Mouse (Mus musculus) embryonic facial prominence, embryonic 14.5 days (tissue): ENCODE results near the gene Cdadc1. TPM values are rescaled to one million over a fixed set of nuclear protein-coding genes. Genes with fewer than 3 reads are reported as not detected.

Source experiments
- ATAC-seq: fragments of 200-750 bp; cut with Nextera tagmentation; 2 replicates; pipeline ENCODE4 v1.8.0; 2017; ENCODE audit warnings: low read depth, moderate number of reproducible peaks, moderate TSS enrichment
- DNase-seq: peaks from one replicate; pipeline ENCODE4 v3.0.0-alpha.2; 2015; ENCODE audit warnings: low spot score
- H3K27ac ChIP-seq: fragments of 300-500 bp; sonication (generic); replicated peaks from 2 replicates; pipeline ENCODE4 v1.5.1; 2014; ENCODE audit warnings: low read depth, mild to moderate bottlenecking, low read length, moderate library complexity
- H3K27me3 ChIP-seq: fragments of 300-500 bp; sonication (generic); replicated peaks from 2 replicates; pipeline ENCODE4 v1.6.1; 2014; ENCODE audit warnings: low read length; ENCODE audit not compliant: control insufficient read depth, insufficient read depth
- H3K36me3 ChIP-seq: fragments of 300-500 bp; sonication (generic); 2 replicates; pipeline ENCODE4 v1.6.1; 2014; ENCODE audit warnings: low read length, mixed read lengths; ENCODE audit not compliant: control insufficient read depth, insufficient read depth
- H3K4me1 ChIP-seq: fragments of 300-500 bp; sonication (generic); 2 replicates; pipeline ENCODE4 v1.6.1; 2014; ENCODE audit warnings: antibody characterized with exemption, low read length; ENCODE audit not compliant: control insufficient read depth, insufficient read depth
- H3K4me2 ChIP-seq: fragments of 300-500 bp; sonication (generic); 2 replicates; pipeline ENCODE4 v1.6.1; 2014; ENCODE audit warnings: low read depth, mild to moderate bottlenecking, low read length, moderate library complexity, mixed read lengths
- H3K4me3 ChIP-seq: fragments of 300-500 bp; sonication (generic); 2 replicates; pipeline ENCODE4 v1.5.1; 2014; ENCODE audit warnings: low read depth, mild to moderate bottlenecking, low read length
- H3K9ac ChIP-seq: fragments of 300-500 bp; sonication (generic); 2 replicates; pipeline ENCODE4 v1.6.1; 2014; ENCODE audit warnings: low read depth, mild to moderate bottlenecking, low read length, moderate library complexity, mixed read lengths
- H3K9me3 ChIP-seq: fragments of 300-500 bp; sonication (generic); 2 replicates; pipeline ENCODE4 v1.6.1; 2016; ENCODE audit warnings: low read length; ENCODE audit not compliant: control insufficient read depth
- WGBS: fragments of 180-500 bp; shearing (Covaris S2); extraction: QIAGEN DNeasy Blood & Tissue Kit; methylation state at CpG from one replicate; pipeline ENCODE4 v1.1.7; 2014; 5-methylcytosine and 5-hydroxymethylcytosine counted together
- polyA plus RNA-seq: library from polyadenylated mRNA; unstranded; fragments of >200 nt; fragmentation: Nextera tagmentation; extraction: Ambion mirVana; gene quantifications from 2 replicates; pipeline ENCODE4 v1.2.1, GENCODE M21; 2014

Gene Cdadc1
- polyA plus RNA-seq, 1 experiment from 2014 or later: 32.1 TPM

DNA sequence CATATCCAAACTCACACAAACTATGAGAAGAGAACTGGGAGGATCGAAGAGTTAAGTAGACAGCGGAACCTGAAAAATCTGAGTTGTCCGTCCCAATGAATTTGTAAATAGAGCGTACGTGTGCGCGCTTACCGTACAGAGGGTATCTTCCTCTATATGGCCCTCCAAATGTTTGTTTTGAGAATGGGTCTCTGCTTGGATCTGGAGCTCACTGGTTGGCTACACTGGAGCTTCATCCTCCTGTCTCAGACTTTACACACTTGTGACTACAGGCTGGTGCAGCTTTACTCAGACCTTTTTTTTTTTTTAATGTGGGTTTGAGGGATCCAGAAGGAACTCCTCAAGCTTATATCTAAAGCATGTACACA, 485 bp upstream of the Cdadc1 start:
- 2% methylated on average over 8 of the region's 8 CpGs for WGBS
- Histone ChIP-seq H3K4me2 (peak overlapping the region; percentile 81), H3K27ac (peak overlapping the region; percentile 71), H3K4me1 (peaks cover 9% of the 10 kb centered on the region), H3K27me3 (no peaks in the 10 kb centered on the region), H3K9ac (peak overlapping the region; percentile 92), H3K4me3 (peak overlapping the region; percentile 89), H3K9me3 (no peaks in the 10 kb centered on the region), H3K36me3 (peaks cover 12% of the 10 kb centered on the region)
- no peak for DNase-seq
- ATAC-seq: peak; percentile 17

DNA sequence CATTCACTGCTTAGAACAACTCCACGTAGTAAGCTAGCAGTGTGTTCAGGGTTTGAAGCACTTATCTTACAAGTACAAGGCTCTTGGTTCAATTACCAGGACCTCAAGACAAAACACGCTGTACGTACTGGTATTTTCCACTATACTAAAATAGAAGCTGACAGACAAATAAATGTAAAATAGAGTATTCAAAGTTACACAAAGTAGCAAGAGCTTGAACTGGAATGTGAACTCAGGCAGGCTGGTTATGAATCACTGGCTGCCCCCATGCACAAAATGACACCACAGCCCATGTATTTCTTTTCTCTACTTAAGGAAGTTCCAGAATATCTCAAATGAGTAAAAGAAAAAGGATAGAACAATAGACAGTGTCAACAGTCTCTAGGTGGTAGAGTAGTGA, 2.8 kb downstream of the Cdadc1 start:
- H3K27ac ChIP-seq: no peak overlapping the region
- ATAC-seq (no peak), DNase-seq (no peak)
- H3K36me3 ChIP-seq: peaks cover 31% of the 10 kb centered on the region
- no peaks in the 10 kb centered on the region for H3K27me3 ChIP-seq
- H3K4me2 ChIP-seq: no peak overlapping the region
- H3K4me1 ChIP-seq: peaks cover 9% of the 10 kb centered on the region
- H3K9ac ChIP-seq: no peak overlapping the region
- no peaks in the 10 kb centered on the region for H3K9me3 ChIP-seq
- WGBS: 94% methylated on average over 3 of the region's 3 CpGs
- no peak overlapping the region for H3K4me3 ChIP-seq

DNA sequence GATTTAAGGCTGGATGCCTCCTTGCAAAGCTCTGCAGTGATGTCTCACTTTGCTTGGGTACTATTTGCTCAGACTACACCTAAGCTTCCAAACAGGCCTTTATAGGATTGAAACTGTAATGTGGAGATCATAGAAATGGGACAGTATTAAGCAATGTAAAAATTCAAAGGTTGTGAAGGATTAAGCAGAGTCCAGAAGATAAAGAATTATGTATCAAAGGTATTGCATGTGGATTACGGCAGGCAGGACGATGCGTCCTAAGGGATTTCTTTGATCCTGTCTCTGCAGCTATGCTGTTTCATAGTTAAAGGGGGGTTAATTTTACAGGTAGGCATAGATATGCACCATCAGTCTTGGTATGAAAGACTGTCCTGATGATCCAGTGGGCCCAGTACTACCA, 5.2 kb downstream of the Cdadc1 start:
- WGBS: 95% methylated on average over 3 of the region's 3 CpGs
- ATAC-seq (no peak), DNase-seq (no peak)
- no peaks in the 10 kb centered on the region for H3K27me3 ChIP-seq
- H3K9ac ChIP-seq: no peak overlapping the region
- H3K4me3 ChIP-seq: no peak overlapping the region
- H3K9me3 ChIP-seq: no peaks in the 10 kb centered on the region
- peaks cover 52% of the 10 kb centered on the region for H3K36me3 ChIP-seq
- H3K4me2 ChIP-seq: no peak overlapping the region
- H3K4me1 ChIP-seq: peaks cover 7% of the 10 kb centered on the region
- H3K27ac ChIP-seq: no peak overlapping the region

DNA sequence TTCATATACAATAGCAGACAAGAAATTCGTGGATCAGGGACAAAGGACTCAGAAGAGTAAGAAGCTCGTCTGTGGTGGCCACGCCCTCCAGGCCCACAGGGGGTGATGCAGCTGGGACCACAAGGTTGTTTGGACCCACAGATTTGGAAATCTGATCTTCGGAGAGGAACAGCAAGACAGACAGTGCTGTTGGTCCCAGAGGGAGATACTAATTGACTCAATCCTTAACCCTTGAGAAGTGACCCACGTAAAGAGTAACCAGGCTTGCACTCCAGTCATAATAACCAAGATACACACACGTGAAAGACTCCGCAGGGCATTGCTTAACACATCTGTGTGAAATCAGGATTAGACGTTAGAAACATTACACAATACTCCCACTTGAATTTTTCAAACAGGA, 5.9 kb downstream of the Cdadc1 start:
- Histone ChIP-seq H3K4me1 (peaks cover 4% of the 10 kb centered on the region), H3K27me3 (no peaks in the 10 kb centered on the region), H3K36me3 (peaks cover 53% of the 10 kb centered on the region), H3K9me3 (no peaks in the 10 kb centered on the region), H3K9ac (no peak overlapping the region), H3K4me2 (no peak overlapping the region), H3K27ac (no peak overlapping the region), H3K4me3 (no peak overlapping the region)
- no peak for ATAC-seq
- 70% methylated on average over 8 of the region's 8 CpGs for WGBS
- no peak for DNase-seq

DNA sequence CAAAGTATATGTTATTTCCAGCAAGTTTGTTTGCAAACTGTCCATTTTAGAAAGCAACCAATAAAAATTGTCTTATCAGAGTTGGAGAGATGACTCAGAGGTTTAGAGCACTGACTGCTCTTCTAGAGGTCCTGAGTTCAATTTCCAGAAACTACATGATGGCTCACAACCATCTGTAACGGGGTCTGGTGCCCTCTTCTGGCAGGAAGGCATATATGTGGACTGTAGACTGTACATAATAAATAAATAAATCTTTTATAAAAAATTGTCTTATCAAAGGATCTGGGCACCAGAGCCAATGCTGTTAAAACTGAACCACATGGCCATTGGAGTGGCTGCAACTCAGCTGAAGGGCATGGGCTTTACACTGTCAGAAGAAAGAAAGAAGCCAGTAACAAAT, 7.1 kb downstream of the Cdadc1 start:
- Histone ChIP-seq H3K4me3 (no peak overlapping the region), H3K4me2 (no peak overlapping the region), H3K27me3 (no peaks in the 10 kb centered on the region), H3K27ac (no peak overlapping the region), H3K9me3 (no peaks in the 10 kb centered on the region), H3K36me3 (peaks cover 66% of the 10 kb centered on the region), H3K4me1 (no peaks in the 10 kb centered on the region), H3K9ac (no peak overlapping the region)
- ATAC-seq (no peak), DNase-seq (no peak)
- WGBS: 81% methylated on average over 1 of the region's 1 CpGs

DNA sequence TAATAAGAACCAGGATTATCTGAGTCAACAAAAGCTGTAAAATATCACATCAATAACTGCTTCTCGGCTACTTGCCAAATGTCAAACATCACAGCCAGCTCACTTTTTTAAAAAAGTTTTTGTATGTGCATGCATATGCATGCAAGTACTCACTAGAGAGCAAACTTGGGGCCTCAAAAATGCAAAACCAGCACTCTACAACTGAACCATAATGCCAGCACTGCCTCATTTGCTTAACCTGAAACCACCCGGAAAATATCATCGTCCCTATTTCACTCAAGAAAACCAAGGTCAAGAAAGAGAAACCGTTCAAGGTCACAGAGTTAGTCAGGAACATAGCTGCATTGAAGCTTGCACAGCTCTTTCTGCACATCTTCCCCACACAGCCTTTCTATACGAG, 21.4 kb downstream of the Cdadc1 start:
- WGBS: 82% methylated on average over 5 of the region's 5 CpGs
- peaks cover 42% of the 10 kb centered on the region for H3K36me3 ChIP-seq
- no peaks in the 10 kb centered on the region for H3K9me3 ChIP-seq
- ATAC-seq: no peak
- no peak for DNase-seq
- H3K4me2 ChIP-seq: no peak overlapping the region
- no peak overlapping the region for H3K9ac ChIP-seq
- H3K27me3 ChIP-seq: no peaks in the 10 kb centered on the region
- no peak overlapping the region for H3K27ac ChIP-seq
- no peaks in the 10 kb centered on the region for H3K4me1 ChIP-seq
- no peak overlapping the region for H3K4me3 ChIP-seq

DNA sequence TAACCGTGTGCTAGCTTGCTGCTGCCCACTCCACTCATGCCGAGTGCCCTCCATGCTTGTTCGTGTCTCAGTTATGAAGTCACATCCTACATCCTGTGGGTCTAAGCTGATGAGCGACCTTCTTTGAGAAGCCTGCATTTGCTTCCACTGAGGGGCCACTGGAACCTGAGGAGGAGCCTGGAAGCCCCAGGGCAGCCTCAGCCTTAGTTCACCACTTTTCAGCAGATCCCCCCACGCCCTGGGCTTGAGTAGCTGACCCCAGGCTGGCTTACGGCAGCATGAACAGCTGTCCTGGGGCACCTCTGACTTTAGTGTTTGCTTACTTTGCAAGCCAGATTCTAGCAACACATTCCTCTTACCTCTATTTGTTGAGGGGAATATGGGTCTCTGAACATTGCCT, 31.0 kb downstream of the Cdadc1 start:
- H3K4me1 ChIP-seq: no peaks in the 10 kb centered on the region
- H3K9me3 ChIP-seq: no peaks in the 10 kb centered on the region
- H3K27ac ChIP-seq: no peak overlapping the region
- WGBS: 93% methylated on average over 6 of the region's 6 CpGs
- H3K36me3 ChIP-seq: peaks cover 35% of the 10 kb centered on the region
- H3K9ac ChIP-seq: no peak overlapping the region
- no peak overlapping the region for H3K4me3 ChIP-seq
- no peak for ATAC-seq
- H3K27me3 ChIP-seq: no peaks in the 10 kb centered on the region
- no peak for DNase-seq
- H3K4me2 ChIP-seq: no peak overlapping the region

DNA sequence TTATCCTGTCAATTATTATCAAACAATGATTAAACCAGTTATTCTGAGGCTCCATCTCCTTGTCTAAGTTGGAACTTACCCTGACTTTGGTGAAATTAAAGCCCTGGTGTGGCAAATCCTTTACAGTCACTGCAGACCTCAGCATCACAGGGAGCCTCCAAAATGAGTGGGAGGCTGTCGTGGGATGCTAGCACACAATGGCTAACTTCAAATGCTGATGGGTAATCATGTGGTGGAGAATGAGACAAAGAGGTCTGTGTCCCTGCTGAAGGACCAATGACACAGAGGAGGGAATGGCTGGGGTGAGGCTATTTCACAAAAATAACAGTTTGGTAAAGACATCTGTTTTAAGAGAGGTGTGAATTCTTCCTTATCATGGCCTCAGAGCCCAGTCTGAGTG, 39.9 kb downstream of the Cdadc1 start:
- DNase-seq: no peak
- Histone ChIP-seq H3K4me2 (no peak overlapping the region), H3K27me3 (no peaks in the 10 kb centered on the region), H3K4me1 (no peaks in the 10 kb centered on the region), H3K27ac (no peak overlapping the region), H3K36me3 (no peaks in the 10 kb centered on the region), H3K9ac (no peak overlapping the region), H3K4me3 (no peak overlapping the region), H3K9me3 (no peaks in the 10 kb centered on the region)
- no peak for ATAC-seq
- 44% methylated on average over 1 of the region's 1 CpGs for WGBS

DNA sequence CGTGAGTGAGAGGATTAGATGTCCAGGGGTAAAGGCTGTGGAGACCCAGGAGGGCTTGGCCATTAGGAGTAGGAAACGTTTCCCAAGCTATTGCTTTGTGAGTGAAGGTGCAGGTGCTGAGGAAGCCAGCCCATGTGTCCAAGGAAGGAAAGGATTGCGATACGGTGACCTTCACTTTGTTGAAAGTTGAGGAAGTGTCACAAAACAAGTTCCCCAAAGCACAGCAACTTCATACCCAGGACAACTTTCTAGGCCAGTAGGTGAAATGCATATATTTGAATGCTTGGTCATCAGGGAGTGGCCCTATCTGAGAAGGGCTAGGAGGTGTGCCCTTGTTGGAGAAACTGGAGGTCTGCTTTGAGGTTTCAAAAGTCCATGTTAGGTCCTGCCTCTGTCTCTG, 40.7 kb downstream of the Cdadc1 start:
- ATAC-seq: no peak
- no peaks in the 10 kb centered on the region for H3K4me1 ChIP-seq
- no peak overlapping the region for H3K4me2 ChIP-seq
- no peak for DNase-seq
- H3K9ac ChIP-seq: no peak overlapping the region
- 59% methylated on average over 4 of the region's 4 CpGs for WGBS
- H3K27ac ChIP-seq: no peak overlapping the region
- no peaks in the 10 kb centered on the region for H3K36me3 ChIP-seq
- H3K4me3 ChIP-seq: no peak overlapping the region
- no peaks in the 10 kb centered on the region for H3K27me3 ChIP-seq
- no peaks in the 10 kb centered on the region for H3K9me3 ChIP-seq
